Mouse (Mus musculus): ENCODE results near the gene Cyp2d9. TPM values are rescaled to one million over a fixed set of nuclear protein-coding genes. Genes with fewer than 3 reads are reported as not detected.

Cyp2d9 gene
- total and polyA plus RNA-seq, 2 experiments from 2014 or later: not detected

DNA sequence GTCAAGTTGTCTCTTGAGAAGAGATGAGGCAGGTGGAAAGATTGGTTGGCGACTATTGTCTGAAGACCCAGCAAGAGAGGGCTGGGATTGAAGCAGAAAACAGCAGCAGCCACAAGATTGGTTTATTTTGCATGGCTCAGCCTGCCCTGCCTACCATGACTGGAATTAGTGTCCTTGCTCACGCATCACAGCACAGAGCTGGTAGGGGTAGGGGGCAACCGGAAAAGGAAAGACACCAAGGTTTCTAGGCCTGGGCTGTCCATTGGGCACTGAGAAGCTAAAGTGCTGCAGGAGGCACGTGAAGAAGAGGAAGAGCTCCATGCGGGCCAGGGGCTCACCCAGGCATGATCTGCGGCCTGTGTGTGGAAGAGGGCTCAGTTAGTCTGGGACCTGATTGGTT is 30.5 kb upstream of the Cyp2d9 start:
- H3K9ac ChIP-seq (replicated peaks; ENCODE audit: low read length): no peak overlapping the region
- no peaks in the 10 kb centered on the region for H3K4me1 ChIP-seq (ENCODE audit: insufficient read depth, low read length)
- H3K4me3 ChIP-seq (ENCODE audit: low read length): no peak overlapping the region
- 89% methylated on average over 6 of the region's 6 CpGs for WGBS
- TF ChIP-seq CTCF (IDR thresholded peaks at IDR 0.05; ENCODE audit: low read depth): no peak
- no peaks in the 10 kb centered on the region for H3K36me3 ChIP-seq (ENCODE audit: insufficient read depth, low read length)
- H3K27ac ChIP-seq: no peak overlapping the region
- ATAC-seq (no peak), DNase-seq (ENCODE audit: low spot score) (no peak)
- H3K27me3 ChIP-seq (ENCODE audit: insufficient read depth, low read length): no peaks in the 10 kb centered on the region
- H3K4me2 ChIP-seq (ENCODE audit: low read depth, low read length): no peak overlapping the region
- no peaks in the 10 kb centered on the region for H3K9me3 ChIP-seq (ENCODE audit: low read length)

DNA sequence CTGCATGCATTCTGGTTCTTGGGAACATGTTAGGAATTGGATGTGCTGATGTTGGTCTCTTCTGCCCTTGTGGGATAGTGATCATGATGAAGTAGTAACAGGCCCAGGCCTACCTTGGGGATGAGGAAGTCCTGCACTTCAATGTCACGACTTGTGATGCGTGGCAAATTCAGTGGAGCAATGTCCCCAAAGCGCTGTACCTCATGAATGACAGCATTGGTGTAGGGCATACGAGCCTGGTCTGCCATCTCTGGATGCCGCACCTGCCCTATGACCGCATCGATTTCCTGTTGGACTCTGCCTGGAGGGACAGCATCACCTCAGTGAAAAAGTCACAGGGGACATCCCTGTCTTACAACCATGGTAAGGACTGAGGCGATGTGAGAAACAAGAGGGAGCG is 29.6 kb upstream of the Cyp2d9 start:
- H3K4me3 ChIP-seq (ENCODE audit: low read length): no peak overlapping the region
- H3K9me3 ChIP-seq (ENCODE audit: low read length): no peaks in the 10 kb centered on the region
- no peaks in the 10 kb centered on the region for H3K27me3 ChIP-seq (ENCODE audit: insufficient read depth, low read length)
- H3K36me3 ChIP-seq (ENCODE audit: insufficient read depth, low read length): no peaks in the 10 kb centered on the region
- TF ChIP-seq CTCF (IDR thresholded peaks at IDR 0.05; ENCODE audit: low read depth): no peak
- H3K27ac ChIP-seq: no peak overlapping the region
- no peak overlapping the region for H3K4me2 ChIP-seq (ENCODE audit: low read depth, low read length)
- H3K4me1 ChIP-seq (ENCODE audit: insufficient read depth, low read length): no peaks in the 10 kb centered on the region
- DNase-seq (ENCODE audit: low spot score) (no peak), ATAC-seq (no peak)
- no peak overlapping the region for H3K9ac ChIP-seq (replicated peaks; ENCODE audit: low read length)
- WGBS: 95% methylated on average over 9 of the region's 9 CpGs

DNA sequence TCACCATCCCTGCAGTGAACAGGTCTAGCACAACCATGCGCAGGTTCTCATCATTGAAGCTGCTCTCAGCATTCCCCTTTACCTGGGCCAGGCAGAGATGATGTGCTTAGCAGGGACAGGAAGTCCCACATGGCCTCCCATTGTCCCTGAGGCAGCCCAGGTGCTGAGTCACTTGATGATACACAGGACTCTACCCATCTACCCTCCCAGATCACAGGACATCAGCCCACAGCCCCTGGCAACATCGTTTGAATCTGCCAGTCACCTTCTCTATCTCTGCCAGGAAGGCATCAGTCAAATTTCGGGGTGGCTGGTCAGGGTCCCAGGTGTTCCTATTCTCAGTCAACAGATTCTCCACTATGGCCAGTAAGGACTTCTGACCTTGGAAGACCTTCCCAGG is 29.1 kb upstream of the Cyp2d9 start:
- H3K36me3 ChIP-seq (ENCODE audit: insufficient read depth, low read length): no peaks in the 10 kb centered on the region
- no peaks in the 10 kb centered on the region for H3K4me1 ChIP-seq (ENCODE audit: insufficient read depth, low read length)
- H3K9me3 ChIP-seq (ENCODE audit: low read length): no peaks in the 10 kb centered on the region
- DNase-seq (ENCODE audit: low spot score) (no peak), ATAC-seq (no peak)
- no peaks in the 10 kb centered on the region for H3K27me3 ChIP-seq (ENCODE audit: insufficient read depth, low read length)
- TF ChIP-seq CTCF (IDR thresholded peaks at IDR 0.05; ENCODE audit: low read depth): no peak
- no peak overlapping the region for H3K27ac ChIP-seq
- H3K9ac ChIP-seq (replicated peaks; ENCODE audit: low read length): no peak overlapping the region
- no peak overlapping the region for H3K4me3 ChIP-seq (ENCODE audit: low read length)
- WGBS: 84% methylated on average over 3 of the region's 3 CpGs
- H3K4me2 ChIP-seq (ENCODE audit: low read depth, low read length): no peak overlapping the region

DNA sequence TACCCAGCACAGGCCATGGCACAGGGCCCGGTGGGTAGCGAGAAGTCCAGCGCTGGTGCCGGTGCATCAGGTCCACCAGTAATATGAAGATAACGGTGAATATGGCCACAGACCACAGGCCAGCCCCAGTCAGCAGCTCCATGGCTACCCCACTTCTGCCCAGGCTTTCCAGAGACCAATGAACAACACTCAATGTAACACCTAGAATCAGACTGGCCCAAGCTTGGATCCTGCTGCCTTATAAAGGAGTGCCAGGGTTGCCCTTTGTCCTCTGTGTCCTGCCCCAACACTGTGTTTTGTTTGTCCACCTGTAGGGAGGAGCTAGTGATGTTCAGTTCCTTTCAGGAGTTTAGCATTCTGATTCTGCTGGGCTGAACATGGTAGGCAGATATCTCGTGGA is 26.3 kb upstream of the Cyp2d9 start, which contains the start of gene Cyp2d10:
Gene Cyp2d10 (minus strand): TSS at position 215 of the 400 bp plus-strand sequence.
- ATAC-seq (no peak), DNase-seq (ENCODE audit: low spot score) (no peak)
- Histone ChIP-seq H3K27me3 (ENCODE audit: insufficient read depth, low read length) (no peaks in the 10 kb centered on the region), H3K27ac (no peak within 1 kb of the TSS), H3K4me1 (ENCODE audit: insufficient read depth, low read length) (no peaks in the 10 kb centered on the region), H3K4me3 (ENCODE audit: low read length) (no peak within 1 kb of the TSS), H3K36me3 (ENCODE audit: insufficient read depth, low read length) (no peaks in the 10 kb centered on the region), H3K9ac (replicated peaks; ENCODE audit: low read length) (no peak within 1 kb of the TSS), H3K4me2 (ENCODE audit: low read depth, low read length) (no peak within 1 kb of the TSS), H3K9me3 (ENCODE audit: low read length) (no peaks in the 10 kb centered on the region)
- TF ChIP-seq CTCF (IDR thresholded peaks at IDR 0.05; ENCODE audit: low read depth): no peak
- 95% methylated on average over 6 of the region's 6 CpGs for WGBS

DNA sequence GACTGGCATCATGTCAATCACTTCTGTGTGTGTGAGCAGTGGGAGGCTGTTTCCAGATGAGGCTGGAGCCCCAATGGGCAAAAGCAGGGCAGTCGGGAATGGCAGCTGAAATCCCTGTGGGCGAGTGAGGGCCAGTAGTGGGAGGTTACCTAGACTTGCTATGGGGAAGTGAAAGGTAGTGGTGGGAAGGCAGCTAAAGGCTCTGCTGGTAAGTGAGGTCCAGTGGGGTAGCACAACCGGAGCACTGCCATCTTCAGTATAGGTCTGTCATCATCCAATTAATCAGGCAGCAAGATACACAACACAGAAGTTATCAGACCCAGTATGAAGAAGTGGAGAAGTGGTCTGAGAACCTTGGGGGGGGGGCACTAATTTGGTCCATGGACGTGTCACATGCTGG is 25.7 kb upstream of the Cyp2d9 start:
- DNase-seq (ENCODE audit: low spot score) (no peak), ATAC-seq (no peak)
- WGBS: 79% methylated on average over 4 of the region's 4 CpGs
- Histone ChIP-seq H3K4me2 (ENCODE audit: low read depth, low read length) (no peak overlapping the region), H3K36me3 (ENCODE audit: insufficient read depth, low read length) (no peaks in the 10 kb centered on the region), H3K27ac (no peak overlapping the region), H3K4me1 (ENCODE audit: insufficient read depth, low read length) (no peaks in the 10 kb centered on the region), H3K9me3 (ENCODE audit: low read length) (no peaks in the 10 kb centered on the region), H3K4me3 (ENCODE audit: low read length) (no peak overlapping the region), H3K27me3 (ENCODE audit: insufficient read depth, low read length) (no peaks in the 10 kb centered on the region), H3K9ac (replicated peaks; ENCODE audit: low read length) (no peak overlapping the region)
- TF ChIP-seq CTCF (IDR thresholded peaks at IDR 0.05; ENCODE audit: low read depth): no peak

DNA sequence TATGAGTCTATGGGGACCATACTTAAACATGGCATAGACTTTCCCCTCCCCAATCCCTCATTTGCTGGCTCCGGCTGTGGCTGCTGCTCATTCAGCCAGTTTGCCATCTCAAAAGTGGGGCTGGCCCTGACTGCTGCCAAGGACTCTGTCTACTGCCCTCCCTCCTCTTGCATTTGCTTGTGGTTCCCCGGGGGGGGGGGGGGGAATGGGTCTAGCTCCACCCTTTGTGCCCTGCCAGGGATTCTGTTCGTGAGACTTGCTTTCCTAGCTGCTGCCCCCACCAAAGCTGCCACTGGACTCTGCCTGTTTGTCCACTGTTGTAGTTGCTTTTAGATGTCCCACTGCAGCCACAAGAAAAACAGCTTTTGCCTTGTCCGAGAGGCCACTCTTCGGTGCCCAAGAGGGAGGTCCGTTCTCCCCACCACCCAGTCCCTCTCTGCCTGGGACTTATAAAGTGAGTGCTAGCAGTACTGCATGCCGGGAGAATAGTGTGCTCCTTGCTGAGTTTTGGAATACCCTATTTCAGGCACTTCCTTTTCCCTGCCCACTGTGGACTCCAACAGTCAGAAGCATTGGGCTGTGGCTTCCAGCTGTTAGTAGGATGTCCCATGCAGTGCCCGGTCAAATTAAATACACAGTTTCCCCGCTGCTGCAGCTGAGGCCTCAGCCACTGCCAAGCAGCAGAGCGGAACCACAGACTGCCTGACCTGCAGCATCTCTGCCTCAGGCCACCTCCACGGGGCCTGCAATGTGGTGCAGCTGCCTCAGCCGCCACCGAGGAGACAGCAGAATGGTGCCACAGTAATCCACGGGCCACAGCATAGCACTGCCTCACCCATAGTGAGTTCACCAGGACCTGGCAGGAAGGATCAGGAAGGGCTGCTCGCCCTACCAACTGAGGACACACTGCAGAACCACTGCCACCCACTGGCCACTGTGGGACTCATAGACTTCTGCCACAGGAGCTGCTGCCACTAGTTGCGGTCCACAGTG is 16.1 kb upstream of the Cyp2d9 start:
- Histone ChIP-seq H3K9ac (replicated peaks; ENCODE audit: low read length) (no peak overlapping the region), H3K36me3 (ENCODE audit: insufficient read depth, low read length) (no peaks in the 10 kb centered on the region)
- peak; percentile 82 for TF ChIP-seq CTCF (IDR thresholded peaks at IDR 0.05; ENCODE audit: low read depth)

DNA sequence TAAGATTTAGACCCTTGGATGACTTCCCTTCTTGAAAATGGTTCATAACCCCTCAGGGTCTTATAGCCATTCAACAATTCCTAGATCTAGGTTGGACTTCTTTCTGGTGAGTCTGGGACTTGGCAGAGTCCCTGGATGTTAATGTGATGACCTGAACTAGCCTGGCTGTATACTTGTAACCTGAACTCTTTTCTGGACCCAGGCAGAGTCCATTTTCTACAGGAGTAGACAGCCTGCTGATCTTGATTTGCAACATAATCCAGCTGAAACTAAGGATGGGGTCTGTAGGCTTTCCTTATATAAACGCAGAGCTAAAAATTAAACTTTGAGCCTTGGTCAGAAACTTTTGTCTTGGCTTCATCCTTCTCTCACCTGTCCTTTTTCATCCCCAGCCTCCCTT is 14.6 kb upstream of the Cyp2d9 start:
- no peaks in the 10 kb centered on the region for H3K27me3 ChIP-seq (ENCODE audit: insufficient read depth, low read length)
- H3K36me3 ChIP-seq (ENCODE audit: insufficient read depth, low read length): no peaks in the 10 kb centered on the region
- H3K9me3 ChIP-seq (ENCODE audit: low read length): no peaks in the 10 kb centered on the region
- ATAC-seq (no peak), DNase-seq (ENCODE audit: low spot score) (no peak)
- no peak overlapping the region for H3K9ac ChIP-seq (replicated peaks; ENCODE audit: low read length)
- WGBS: 75% methylated on average over 1 of the region's 1 CpGs
- TF ChIP-seq CTCF (IDR thresholded peaks at IDR 0.05; ENCODE audit: low read depth): no peak
- H3K4me1 ChIP-seq (ENCODE audit: insufficient read depth, low read length): peaks cover 5% of the 10 kb centered on the region; the same call in 1 of the 2 replicates
- no peak overlapping the region for H3K4me3 ChIP-seq (ENCODE audit: low read length)
- H3K4me2 ChIP-seq (ENCODE audit: low read depth, low read length): no peak overlapping the region
- H3K27ac ChIP-seq: no peak overlapping the region

More for the DNA sequence above, 16.1 kb upstream of the Cyp2d9 start:
- peak; percentile 95 for ATAC-seq
- peak overlapping the region; percentile 23 for H3K4me2 ChIP-seq (ENCODE audit: low read depth, low read length)
- H3K4me1 ChIP-seq (ENCODE audit: insufficient read depth, low read length): peaks cover 5% of the 10 kb centered on the region; the same call in 1 of the 2 replicates
- no peaks in the 10 kb centered on the region for H3K27me3 ChIP-seq (ENCODE audit: insufficient read depth, low read length)
- no peaks in the 10 kb centered on the region for H3K9me3 ChIP-seq (ENCODE audit: low read length)
- WGBS: 15% methylated on average over 16 of the region's 16 CpGs
- H3K4me3 ChIP-seq (ENCODE audit: low read length): no peak overlapping the region
- peak overlapping the region; percentile 49 for H3K27ac ChIP-seq
- DNase-seq (ENCODE audit: low spot score): peak; percentile 77

Data from hindbrain, postnatal 0 days (tissue).